8 mouse cellular contexts compared by ENCODE assay signal in the genomic region with DNA sequence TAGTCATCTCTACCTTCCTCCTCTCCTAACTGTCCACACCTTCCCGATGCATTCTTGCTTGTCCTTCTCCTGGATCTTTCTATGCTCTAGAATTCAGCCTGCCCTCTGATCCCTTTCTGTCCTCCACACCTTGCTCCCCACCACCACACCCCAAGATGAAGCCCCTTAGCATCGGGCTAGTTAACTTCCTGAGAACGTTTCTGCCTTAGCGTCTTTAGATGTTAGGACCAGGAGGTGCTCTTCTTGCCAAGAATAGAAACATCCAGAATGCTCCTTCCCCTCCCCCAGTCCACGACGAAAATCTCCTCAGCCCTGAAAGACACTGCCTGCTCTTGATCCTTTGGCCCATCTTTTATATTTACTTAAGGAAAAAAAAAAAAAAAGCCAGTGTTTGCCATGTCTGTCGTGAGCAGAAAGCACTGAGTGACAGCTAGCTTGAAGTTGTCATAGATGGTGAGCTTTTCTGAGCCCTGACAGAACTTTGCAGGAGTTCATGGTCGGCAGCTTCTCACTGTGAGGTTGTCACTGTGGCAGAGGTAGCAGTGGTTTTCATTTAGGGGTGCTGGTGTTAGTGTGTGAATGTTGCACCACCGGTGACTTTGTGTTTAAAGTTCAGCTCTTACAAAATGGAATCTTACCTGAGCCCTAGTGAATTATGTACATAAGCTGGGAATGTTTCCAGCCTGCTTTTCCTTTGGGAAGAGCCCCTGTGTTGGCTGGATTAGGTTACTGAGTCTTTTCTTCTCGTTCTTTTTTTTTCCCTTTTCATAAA. TPM values are rescaled to one million over a fixed set of nuclear protein-coding genes. Genes with fewer than 3 reads are reported as not detected.
DNase-seq lines count a peak whose midpoint lies in the region; ATAC-seq lines count a peak whose summit lies in the region.

No protein-coding gene starts in this region.

- no peak for DNase-seq in kidney, adult 9 months
- DNase-seq in T-cell, adult 2 months (ENCODE audit: low spot score) = peak; percentile 11
- DNase-seq in liver, embryonic 13.5 days = no peak
- no peak for DNase-seq in embryo, embryonic 9.5 days (ENCODE audit: extremely low spot score)
- no peak for DNase-seq in layer of hippocampus, postnatal 25 days (ENCODE audit: extremely low spot score in 1 of 2, low spot score in 1 of 2)

- H3K27me3 ChIP-seq in kidney, embryonic 16.5 days (ENCODE audit: insufficient read depth, low read length) = no peaks in the 10 kb centered on the region
- H3K27me3 ChIP-seq in forebrain, embryonic 16.5 days (replicated peaks; ENCODE audit: control insufficient read depth, insufficient read depth, low read length) = no peaks in the 10 kb centered on the region
- H3K27me3 ChIP-seq in liver, embryonic 13.5 days = no peaks in the 10 kb centered on the region
- no peaks in the 10 kb centered on the region for H3K27me3 ChIP-seq in stomach, embryonic 16.5 days (ENCODE audit: control insufficient read depth, insufficient read depth, low read length)

- no peak overlapping the region for H3K27ac ChIP-seq in kidney, embryonic 16.5 days (ENCODE audit: low read length)
- H3K27ac ChIP-seq in forebrain, embryonic 16.5 days (ENCODE audit: low read length) = no peak overlapping the region
- peak overlapping the region; percentile 93 for H3K27ac ChIP-seq in liver, embryonic 13.5 days
- H3K27ac ChIP-seq in stomach, embryonic 16.5 days (ENCODE audit: low read length) = no peak overlapping the region

- 0 out of 2 replicates have a peak, but pooled peaks cover 5% of the 10 kb centered on the region for H3K36me3 ChIP-seq in kidney, embryonic 16.5 days (ENCODE audit: insufficient read depth, low read length)
- no peaks in the 10 kb centered on the region for H3K36me3 ChIP-seq in forebrain, embryonic 16.5 days (ENCODE audit: control insufficient read depth, insufficient read depth)
- peaks cover 26% of the 10 kb centered on the region for H3K36me3 ChIP-seq in liver, embryonic 13.5 days
- no peaks in the 10 kb centered on the region for H3K36me3 ChIP-seq in stomach, embryonic 16.5 days (ENCODE audit: control insufficient read depth, insufficient read depth, low read length)

- H3K9ac ChIP-seq in kidney, embryonic 16.5 days (replicated peaks; ENCODE audit: low read length) = peak overlapping the region; percentile 92
- peak overlapping the region; percentile 83 for H3K9ac ChIP-seq in forebrain, embryonic 16.5 days (replicated peaks; ENCODE audit: low read depth, low read length)
- H3K9ac ChIP-seq in liver, embryonic 13.5 days = peak overlapping the region; percentile 94
- peak overlapping the region; percentile 93 for H3K9ac ChIP-seq in stomach, embryonic 16.5 days (ENCODE audit: low read length)

- H3K4me2 ChIP-seq in kidney, embryonic 16.5 days (replicated peaks; ENCODE audit: low read depth, low read length) = peak overlapping the region; percentile 97
- peak overlapping the region; percentile 91 for H3K4me2 ChIP-seq in forebrain, embryonic 16.5 days (ENCODE audit: low read length)
- peak overlapping the region; percentile 99 for H3K4me2 ChIP-seq in liver, embryonic 13.5 days
- peak overlapping the region; percentile 94 for H3K4me2 ChIP-seq in stomach, embryonic 16.5 days (ENCODE audit: low read depth, low read length)

- WGBS in kidney, embryonic 16.5 days = 15% methylated on average over 10 of the region's 10 CpGs
- 19% methylated on average over 10 of the region's 10 CpGs for WGBS in forebrain, embryonic 16.5 days
- 23% methylated on average over 10 of the region's 10 CpGs for WGBS in liver, embryonic 13.5 days (ENCODE audit: insufficient replicate concordance)
- 9% methylated on average over 10 of the region's 10 CpGs for WGBS in stomach, embryonic 16.5 days

- no peak for ATAC-seq in kidney, embryonic 16.5 days (ENCODE audit: low FRiP score, low TSS enrichment)
- no peak for ATAC-seq in forebrain, embryonic 16.5 days
- ATAC-seq in liver, embryonic 13.5 days (ENCODE audit: low read depth) = no peak
- ATAC-seq in stomach, embryonic 16.5 days (ENCODE audit: insufficient read depth, low FRiP score) = no peak

- no peaks in the 10 kb centered on the region for H3K9me3 ChIP-seq in kidney, embryonic 16.5 days (ENCODE audit: low read length)
- H3K9me3 ChIP-seq in forebrain, embryonic 16.5 days (ENCODE audit: control insufficient read depth, low read length) = no peaks in the 10 kb centered on the region
- H3K9me3 ChIP-seq in liver, embryonic 13.5 days (replicated peaks) = no peaks in the 10 kb centered on the region
- no peaks in the 10 kb centered on the region for H3K9me3 ChIP-seq in stomach, embryonic 16.5 days (replicated peaks; ENCODE audit: control insufficient read depth, low read length)

- H3K4me3 ChIP-seq in kidney, embryonic 16.5 days (ENCODE audit: low read length) = peak overlapping the region; percentile 93
- peak overlapping the region; percentile 90 for H3K4me3 ChIP-seq in forebrain, embryonic 16.5 days (replicated peaks; ENCODE audit: low read length)
- H3K4me3 ChIP-seq in liver, embryonic 13.5 days (replicated peaks) = peak overlapping the region; percentile 96
- peak overlapping the region; percentile 87 for H3K4me3 ChIP-seq in stomach, embryonic 16.5 days (replicated peaks; ENCODE audit: low read length)

- H3K4me1 ChIP-seq in kidney, embryonic 16.5 days (ENCODE audit: insufficient read depth, low read length) = peaks cover 36% of the 10 kb centered on the region
- H3K4me1 ChIP-seq in forebrain, embryonic 16.5 days (replicated peaks; ENCODE audit: control insufficient read depth, insufficient read depth, low read length) = peaks cover 31% of the 10 kb centered on the region
- peaks cover 68% of the 10 kb centered on the region for H3K4me1 ChIP-seq in liver, embryonic 13.5 days (replicated peaks)
- peaks cover 17% of the 10 kb centered on the region for H3K4me1 ChIP-seq in stomach, embryonic 16.5 days (ENCODE audit: control insufficient read depth, insufficient read depth, low read length)

RNA-seq across cellular contexts. Expression of a gene that starts 1.9 kb away (rescaled TPM):
- 6.3 and 6.4 TPM in 2 replicates for polyA plus RNA-seq in kidney, embryonic 16.5 days (2015; fragmentation: Nextera tagmentation; extraction: Ambion mirVana)
- polyA plus RNA-seq in forebrain, embryonic 16.5 days (2015; fragmentation: Nextera tagmentation; extraction: Ambion mirVana) = 9.3 and 11.1 TPM in 2 replicates
- polyA plus RNA-seq in liver, embryonic 13.5 days (2015; fragmentation: Nextera tagmentation; extraction: Ambion mirVana) = 4.0 and 4.3 TPM in 2 replicates
- polyA plus RNA-seq in stomach, embryonic 16.5 days (2015; fragmentation: Nextera tagmentation; extraction: Ambion mirVana) = 5.6 and 5.9 TPM in 2 replicates
- total RNA-seq in layer of hippocampus, postnatal 25 days (2021) = 10 to 100 TPM; 31.3 to 38.1 TPM
